Mouse (Mus musculus) spleen, postnatal 10 days (tissue): Measurements from ENCODE around the gene Col25a1.

Experiments used
- DNase-seq, 2 experiments: peaks; one replicate each; pipeline ENCODE4 v3.0.0; 2021 to 2022; ENCODE audit warnings: low spot score in 2 of 2

Gene Col25a1

GRCm38 (mm10) chr3:130378626-130379025 is 247.3 kb downstream of the Col25a1 start:
- no peak for DNase-seq

- no peak for DNase-seq
Measured at GRCm38 (mm10) chr3:130380299-130380845, 249.1 kb downstream of the Col25a1 start.

- no peak for DNase-seq
Measured at GRCm38 (mm10) chr3:130381691-130382090, 250.4 kb downstream of the Col25a1 start.

GRCm38 (mm10) chr3:130385856-130386255 is 254.6 kb downstream of the Col25a1 start:
- DNase-seq = no peak

- DNase-seq = no peak
Measured at GRCm38 (mm10) chr3:130387156-130387555, 255.9 kb downstream of the Col25a1 start.

- DNase-seq = no peak
Measured at GRCm38 (mm10) chr3:130389261-130389975, 258.1 kb downstream of the Col25a1 start.

- no peak for DNase-seq
Measured at GRCm38 (mm10) chr3:130396636-130397035, 265.3 kb downstream of the Col25a1 start.

- DNase-seq = no peak
Measured at GRCm38 (mm10) chr3:130400716-130401559, 269.6 kb downstream of the Col25a1 start.

- DNase-seq = no peak
Measured at GRCm38 (mm10) chr3:130401560-130401852, 270.2 kb downstream of the Col25a1 start.

- no peak for DNase-seq
Measured at GRCm38 (mm10) chr3:130404525-130405409, 273.5 kb downstream of the Col25a1 start.

- DNase-seq = no peak
Measured at GRCm38 (mm10) chr3:130407201-130407600, 275.9 kb downstream of the Col25a1 start.

- DNase-seq = no peak
Measured at GRCm38 (mm10) chr3:130413239-130413638, 281.9 kb downstream of the Col25a1 start.

- DNase-seq = no peak
Measured at GRCm38 (mm10) chr3:130418951-130419350, 287.6 kb downstream of the Col25a1 start.

GRCm38 (mm10) chr3:130428796-130429195 is 297.5 kb downstream of the Col25a1 start:
- no peak for DNase-seq

- no peak for DNase-seq
Measured at GRCm38 (mm10) chr3:130430052-130430451, 298.8 kb downstream of the Col25a1 start.

- no peak for DNase-seq
Measured at GRCm38 (mm10) chr3:130432818-130433217, 301.5 kb downstream of the Col25a1 start.

GRCm38 (mm10) chr3:130436956-130437355 is 305.7 kb downstream of the Col25a1 start:
- DNase-seq = no peak

- no peak for DNase-seq
Measured at GRCm38 (mm10) chr3:130439767-130440166, 308.5 kb downstream of the Col25a1 start.

GRCm38 (mm10) chr3:130440689-130441088 is 309.4 kb downstream of the Col25a1 start:
- DNase-seq = no peak

GRCm38 (mm10) chr3:130443842-130444627 is 312.7 kb downstream of the Col25a1 start:
- no peak for DNase-seq

- DNase-seq = no peak
Measured at GRCm38 (mm10) chr3:130449864-130450263, 318.6 kb downstream of the Col25a1 start.
